Mouse (Mus musculus): ENCODE results near the gene Hs2st1.

DNA sequence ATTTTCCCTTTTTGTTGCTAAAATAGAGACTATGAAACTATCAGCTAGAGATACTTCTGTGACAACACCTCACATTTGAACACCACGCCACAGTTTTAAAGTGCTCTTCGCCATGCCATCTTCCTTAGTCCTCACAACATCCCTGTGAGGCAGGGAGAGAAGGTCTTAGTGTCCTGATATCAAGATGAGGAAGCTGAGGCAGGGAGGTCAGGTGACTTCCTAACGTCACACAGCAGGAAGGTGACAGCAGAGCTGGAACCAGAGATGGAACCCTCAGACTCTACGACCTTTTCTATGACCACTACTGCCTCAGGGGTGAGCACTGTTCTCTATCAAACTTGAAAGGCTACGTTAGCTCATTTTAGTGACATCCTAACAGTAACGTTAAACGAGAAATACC is 136.9 kb downstream of the Hs2st1 start:
- TF ChIP-seq CTCF (IDR thresholded peaks at IDR 0.05; ENCODE audit: low read depth) (no peak), EP300 (optimal IDR thresholded peaks at IDR 0.05) (no peak)

Data from stomach, postnatal 0 days (tissue).